Mouse (Mus musculus) limb, embryonic 13.5 days (tissue): ENCODE measurements around the gene Abracl. TPM values are rescaled to one million over a fixed set of nuclear protein-coding genes. Genes with fewer than 3 reads are reported as not detected.

Source experiments
- ATAC-seq: fragments of 200-750 bp; cut with Nextera tagmentation; 2 replicates; pipeline ENCODE4 v1.8.0; 2017; ENCODE audit warnings: low read depth, moderate number of reproducible peaks, moderate TSS enrichment; ENCODE audit not compliant: low FRiP score
- H3K27ac ChIP-seq: fragments of 300-500 bp; sonication (generic); 2 replicates; pipeline ENCODE4 v1.5.1; 2015; ENCODE audit warnings: inconsistent platforms, mild to moderate bottlenecking, moderate library complexity
- H3K27me3 ChIP-seq: fragments of 300-500 bp; sonication (generic); 2 replicates; pipeline ENCODE4 v1.6.1; 2015; ENCODE audit warnings: mild to moderate bottlenecking, inconsistent platforms
- H3K36me3 ChIP-seq: fragments of 300-500 bp; sonication (generic); 2 replicates; pipeline ENCODE4 v1.6.1; 2015; ENCODE audit warnings: inconsistent platforms, mild to moderate bottlenecking, moderate library complexity
- H3K4me1 ChIP-seq: fragments of 300-500 bp; sonication (generic); 2 replicates; pipeline ENCODE4 v1.6.1; 2015; ENCODE audit warnings: inconsistent platforms
- H3K4me2 ChIP-seq: fragments of 300-500 bp; sonication (generic); replicated peaks from 2 replicates; pipeline ENCODE4 v1.6.1; 2015; ENCODE audit warnings: inconsistent platforms, mild to moderate bottlenecking, moderate library complexity
- H3K4me3 ChIP-seq: fragments of 300-500 bp; sonication (generic); 2 replicates; pipeline ENCODE4 v1.5.1; 2015; ENCODE audit warnings: moderate library complexity, mild to moderate bottlenecking, inconsistent platforms
- H3K9ac ChIP-seq: fragments of 300-500 bp; sonication (generic); 2 replicates; pipeline ENCODE4 v1.6.1; 2015; ENCODE audit warnings: mild to moderate bottlenecking, inconsistent platforms
- H3K9me3 ChIP-seq: fragments of 300-500 bp; sonication (generic); 2 replicates; pipeline ENCODE4 v1.6.1; 2016; ENCODE audit warnings: inconsistent platforms
- WGBS: fragments of 180-500 bp; shearing (Covaris S2); methylation state at CpG from one replicate; pipeline ENCODE4 v1.1.7; 2015; 5-methylcytosine and 5-hydroxymethylcytosine counted together
- polyA plus RNA-seq: library from polyadenylated mRNA; unstranded; fragments of >200 nt; fragmentation: Nextera tagmentation; extraction: Ambion mirVana; gene quantifications from 2 replicates; pipeline ENCODE4 v1.2.1, GENCODE M21; 2015

Abracl gene
- polyA plus RNA-seq: 151 TPM in 2 replicates

DNA sequence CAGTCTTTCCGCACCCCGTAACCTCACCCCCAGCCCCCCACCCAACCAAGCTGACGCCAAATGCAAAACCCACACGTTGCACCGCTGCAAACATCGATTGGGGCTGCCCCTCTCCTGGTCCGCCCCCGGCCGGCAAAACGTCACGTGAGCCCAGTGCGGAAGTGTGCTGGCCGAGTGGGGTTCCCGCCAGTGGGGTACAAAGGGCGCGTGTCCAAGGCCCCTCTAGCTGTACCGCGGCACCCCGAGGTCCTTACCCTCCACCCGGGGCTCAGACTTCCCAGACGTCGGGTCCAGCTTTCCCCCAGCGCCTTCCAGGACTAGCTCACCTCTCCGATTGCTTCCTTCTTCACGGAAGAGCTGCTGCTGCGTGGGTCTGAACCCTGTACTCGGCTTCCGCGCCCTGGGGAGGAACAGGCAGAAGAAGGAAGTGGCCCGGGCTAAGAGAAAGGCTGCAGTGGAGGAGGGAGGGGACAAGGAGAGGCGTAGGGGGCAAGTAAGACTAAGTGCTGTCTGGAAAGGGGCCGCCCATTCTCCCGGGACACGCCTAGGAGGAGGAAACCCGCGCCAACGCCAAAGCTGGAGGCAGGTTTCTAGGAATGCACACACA lies at the start of gene Abracl:
TSS of gene Abracl (minus strand) at position 548 of the 607 bp plus-strand sequence.
- Histone ChIP-seq H3K9me3 (no peaks in the 10 kb centered on the region), H3K9ac (peak within 1 kb of the TSS; percentile 82), H3K4me3 (peak within 1 kb of the TSS; percentile 66), H3K36me3 (peaks cover 7% of the 10 kb centered on the region), H3K4me1 (peaks cover 14% of the 10 kb centered on the region), H3K27ac (peak within 1 kb of the TSS; percentile 95), H3K27me3 (no peaks in the 10 kb centered on the region), H3K4me2 (peak within 1 kb of the TSS; percentile 71)
- WGBS: under 1% methylated on average over 37 of the region's 37 CpGs
- peak; percentile 94 for ATAC-seq

DNA sequence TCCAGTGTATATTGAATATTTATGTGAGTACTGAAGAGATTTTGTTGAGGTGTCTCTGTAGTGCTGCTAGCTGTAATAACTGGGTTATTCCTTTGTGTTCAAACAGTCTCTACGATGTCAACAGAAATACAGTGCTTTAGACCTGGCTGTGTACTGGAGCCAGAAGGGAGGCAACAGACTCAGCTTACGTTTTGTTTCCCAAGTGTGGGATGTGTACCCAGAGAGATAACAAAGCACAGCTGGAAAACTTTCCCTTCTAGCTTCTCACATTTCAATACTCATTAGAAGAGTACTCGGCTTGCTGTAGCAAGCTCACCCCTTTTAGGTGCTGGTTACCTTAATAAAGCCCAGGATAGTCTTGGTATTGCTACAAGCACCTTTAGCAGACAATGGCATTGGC lies 49.8 kb upstream of the Abracl start:
- no peak overlapping the region for H3K4me3 ChIP-seq
- H3K36me3 ChIP-seq: peaks cover 6% of the 10 kb centered on the region; the same call in 1 of the 2 replicates
- ATAC-seq: no peak
- H3K9me3 ChIP-seq: no peaks in the 10 kb centered on the region
- WGBS: 69% methylated on average over 3 of the region's 3 CpGs
- H3K9ac ChIP-seq: no peak overlapping the region
- H3K27me3 ChIP-seq: no peaks in the 10 kb centered on the region
- peaks cover 17% of the 10 kb centered on the region for H3K4me1 ChIP-seq
- H3K4me2 ChIP-seq: no peak overlapping the region
- no peak overlapping the region for H3K27ac ChIP-seq

DNA sequence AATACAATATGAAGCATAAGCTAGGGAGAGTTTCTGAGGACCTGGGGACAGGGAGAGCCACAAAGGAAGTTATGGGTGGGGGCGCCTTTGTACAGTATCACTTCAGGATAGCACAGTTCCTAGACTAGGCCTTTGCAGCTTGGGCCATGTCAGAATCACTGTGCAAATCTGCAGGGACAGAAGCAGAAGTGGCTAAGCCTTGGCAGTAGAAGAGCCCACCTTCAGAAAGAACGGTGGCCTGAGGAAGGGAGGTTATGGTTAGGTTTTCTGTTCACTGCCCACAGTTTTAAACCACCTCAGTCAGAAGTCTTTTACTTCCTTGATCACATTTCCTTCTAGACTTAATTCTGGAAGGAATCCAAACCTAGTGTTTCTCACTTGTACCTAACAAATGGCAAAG lies 47.5 kb upstream of the Abracl start:
- H3K9ac ChIP-seq: no peak overlapping the region
- H3K27ac ChIP-seq: no peak overlapping the region; the same call in 1 of the 2 replicates
- H3K4me3 ChIP-seq: no peak overlapping the region
- no peak overlapping the region for H3K4me2 ChIP-seq
- H3K36me3 ChIP-seq: no peaks in the 10 kb centered on the region
- WGBS: 78% methylated on average over 2 of the region's 2 CpGs
- no peaks in the 10 kb centered on the region for H3K9me3 ChIP-seq
- no peak for ATAC-seq
- no peaks in the 10 kb centered on the region for H3K27me3 ChIP-seq
- H3K4me1 ChIP-seq: peaks cover 22% of the 10 kb centered on the region

DNA sequence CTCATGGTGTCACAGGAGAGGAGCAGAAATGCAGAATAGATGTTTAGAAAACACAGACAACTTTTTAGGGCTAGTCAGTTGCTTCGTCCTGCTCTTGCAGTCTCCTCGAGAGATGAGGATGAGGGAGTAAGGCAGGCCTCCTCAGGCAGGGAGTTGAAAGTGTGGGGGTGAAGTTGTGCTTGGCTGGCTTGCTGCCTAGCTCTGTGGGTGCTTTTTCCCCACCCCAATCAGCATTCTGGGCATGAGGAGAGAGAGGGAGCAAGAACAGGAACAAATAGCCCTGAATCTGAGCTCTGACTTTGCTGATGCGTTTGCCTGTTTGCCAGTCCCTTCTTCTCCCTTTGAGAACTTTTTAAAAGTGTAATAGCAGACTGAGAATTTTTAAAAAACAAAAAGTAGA lies 47.1 kb upstream of the Abracl start:
- H3K4me1 ChIP-seq: peaks cover 22% of the 10 kb centered on the region
- H3K4me2 ChIP-seq: no peak overlapping the region
- H3K36me3 ChIP-seq: no peaks in the 10 kb centered on the region
- no peak overlapping the region; the same call in 1 of the 2 replicates for H3K27ac ChIP-seq
- no peaks in the 10 kb centered on the region for H3K27me3 ChIP-seq
- 74% methylated on average over 3 of the region's 3 CpGs for WGBS
- no peaks in the 10 kb centered on the region for H3K9me3 ChIP-seq
- no peak overlapping the region for H3K4me3 ChIP-seq
- ATAC-seq: no peak
- no peak overlapping the region for H3K9ac ChIP-seq

DNA sequence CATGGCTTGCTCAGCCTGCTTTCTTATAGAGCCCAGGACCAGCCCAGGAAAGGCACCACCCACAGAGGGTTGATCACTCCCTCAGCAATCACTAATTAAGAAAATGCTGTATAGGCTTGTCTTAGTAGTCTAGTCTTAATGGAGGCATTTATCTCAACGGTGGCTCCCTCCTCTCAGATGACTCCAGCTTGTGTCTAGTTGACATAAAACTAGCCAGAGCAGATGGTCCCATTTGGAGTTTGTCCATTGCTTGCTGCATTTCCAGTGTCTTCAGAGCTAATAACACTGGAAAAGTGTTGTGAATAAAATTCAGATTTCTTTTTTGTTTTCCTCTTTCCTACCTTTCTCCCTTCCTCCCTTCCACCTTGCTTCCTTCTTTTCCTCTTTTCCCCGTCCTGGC lies 46.5 kb upstream of the Abracl start:
- H3K9ac ChIP-seq: no peak overlapping the region
- no peak for ATAC-seq
- 86% methylated on average over 2 of the region's 2 CpGs for WGBS

DNA sequence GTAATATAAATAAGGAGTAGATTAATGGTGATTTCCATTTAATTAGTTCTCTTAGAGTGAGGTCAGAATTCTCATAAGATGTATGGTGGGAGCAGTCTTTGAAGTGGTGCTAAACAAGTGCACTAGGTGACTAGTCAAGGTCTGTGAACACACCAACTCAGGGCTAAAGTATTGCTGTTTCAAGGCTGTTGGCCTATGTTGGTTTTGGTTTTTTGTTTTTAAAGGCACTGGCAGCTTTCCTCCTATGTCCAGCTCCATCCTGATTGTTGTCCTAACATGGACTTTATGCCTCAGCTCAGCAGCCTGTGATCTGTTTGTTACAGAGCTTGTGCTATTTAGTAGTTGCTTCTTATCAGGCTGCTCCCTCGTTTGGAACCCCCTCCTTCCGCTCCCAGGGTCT lies 45.8 kb upstream of the Abracl start:
- 84% methylated on average over 2 of the region's 2 CpGs for WGBS
- H3K9me3 ChIP-seq: no peaks in the 10 kb centered on the region
- H3K4me2 ChIP-seq: no peak overlapping the region
- no peak overlapping the region for H3K9ac ChIP-seq
- peaks cover 22% of the 10 kb centered on the region for H3K4me1 ChIP-seq
- H3K27me3 ChIP-seq: no peaks in the 10 kb centered on the region
- H3K27ac ChIP-seq: no peak overlapping the region
- no peak for ATAC-seq
- no peak overlapping the region for H3K4me3 ChIP-seq
- no peaks in the 10 kb centered on the region for H3K36me3 ChIP-seq

More for the DNA sequence above, 46.5 kb upstream of the Abracl start:
- Histone ChIP-seq H3K4me1 (peaks cover 22% of the 10 kb centered on the region), H3K36me3 (no peaks in the 10 kb centered on the region), H3K27ac (no peak overlapping the region), H3K9me3 (no peaks in the 10 kb centered on the region), H3K27me3 (no peaks in the 10 kb centered on the region), H3K4me3 (no peak overlapping the region), H3K4me2 (no peak overlapping the region)

DNA sequence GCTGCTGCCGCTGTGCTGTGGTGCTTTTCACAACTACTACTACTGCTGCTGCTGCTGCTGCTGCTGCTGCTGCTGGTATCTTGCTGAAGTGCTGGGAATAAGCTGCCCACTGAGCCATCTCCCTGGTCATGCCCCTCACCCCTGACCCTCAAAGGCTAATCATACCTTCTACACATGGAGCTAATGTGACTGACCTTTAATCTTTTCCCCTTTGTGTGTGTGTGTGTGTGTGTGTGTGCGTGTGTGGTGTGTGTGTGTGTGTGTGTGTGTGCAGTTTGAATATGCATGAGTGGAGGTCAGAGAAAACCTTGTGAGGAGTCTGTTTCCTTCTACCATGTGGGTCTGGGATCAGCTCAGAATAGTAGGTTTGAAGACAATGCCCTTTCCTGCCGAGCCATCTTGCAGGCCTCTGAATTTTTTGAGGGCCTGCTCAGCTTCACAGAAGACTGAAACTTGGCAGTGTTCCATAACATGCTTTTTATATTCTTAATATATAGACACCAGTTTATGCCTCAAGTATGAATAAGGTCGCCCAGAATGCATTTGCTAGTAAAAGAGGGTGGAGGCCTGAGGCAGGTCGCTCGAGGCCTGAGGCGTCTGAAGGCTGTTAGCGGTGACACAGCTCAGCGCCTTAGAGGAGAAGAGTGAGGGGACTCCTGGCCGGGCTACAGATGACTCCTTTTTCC lies 44.8 kb upstream of the Abracl start:
- WGBS: 50% methylated on average over 10 of the region's 10 CpGs
- peaks cover 22% of the 10 kb centered on the region for H3K4me1 ChIP-seq
- no peak overlapping the region for H3K4me3 ChIP-seq
- no peak overlapping the region for H3K4me2 ChIP-seq
- H3K27me3 ChIP-seq: no peaks in the 10 kb centered on the region
- H3K9ac ChIP-seq: no peak overlapping the region
- H3K36me3 ChIP-seq: no peaks in the 10 kb centered on the region
- H3K27ac ChIP-seq: peak overlapping the region; percentile 39; the same call in 1 of the 2 replicates
- no peaks in the 10 kb centered on the region for H3K9me3 ChIP-seq
- no peak for ATAC-seq

DNA sequence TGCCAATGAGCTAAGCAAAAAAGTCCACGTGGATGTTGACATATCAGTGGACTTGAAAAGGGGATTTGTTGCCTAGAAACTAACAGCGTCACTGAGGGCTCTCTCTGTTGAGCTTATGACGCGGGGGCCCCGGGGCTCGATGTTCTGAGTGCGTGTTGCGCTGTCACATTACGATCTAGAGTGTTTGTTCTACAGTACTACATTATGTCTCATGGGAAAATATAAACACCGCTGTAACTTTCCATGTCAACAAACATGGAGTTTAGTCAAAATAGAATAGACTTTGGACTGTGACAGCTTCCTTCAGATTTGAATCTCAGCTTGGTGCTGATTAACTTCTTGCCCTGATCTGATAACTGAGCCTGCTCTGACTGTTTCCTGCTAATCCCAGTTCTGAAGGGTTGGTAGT lies 42.9 kb upstream of the Abracl start:
- no peak overlapping the region for H3K27ac ChIP-seq
- no peaks in the 10 kb centered on the region for H3K27me3 ChIP-seq
- H3K9me3 ChIP-seq: no peaks in the 10 kb centered on the region
- no peaks in the 10 kb centered on the region for H3K36me3 ChIP-seq
- ATAC-seq: no peak
- no peak overlapping the region for H3K4me2 ChIP-seq
- H3K4me3 ChIP-seq: no peak overlapping the region
- no peak overlapping the region for H3K9ac ChIP-seq
- H3K4me1 ChIP-seq: peaks cover 22% of the 10 kb centered on the region
- 89% methylated on average over 10 of the region's 10 CpGs for WGBS

DNA sequence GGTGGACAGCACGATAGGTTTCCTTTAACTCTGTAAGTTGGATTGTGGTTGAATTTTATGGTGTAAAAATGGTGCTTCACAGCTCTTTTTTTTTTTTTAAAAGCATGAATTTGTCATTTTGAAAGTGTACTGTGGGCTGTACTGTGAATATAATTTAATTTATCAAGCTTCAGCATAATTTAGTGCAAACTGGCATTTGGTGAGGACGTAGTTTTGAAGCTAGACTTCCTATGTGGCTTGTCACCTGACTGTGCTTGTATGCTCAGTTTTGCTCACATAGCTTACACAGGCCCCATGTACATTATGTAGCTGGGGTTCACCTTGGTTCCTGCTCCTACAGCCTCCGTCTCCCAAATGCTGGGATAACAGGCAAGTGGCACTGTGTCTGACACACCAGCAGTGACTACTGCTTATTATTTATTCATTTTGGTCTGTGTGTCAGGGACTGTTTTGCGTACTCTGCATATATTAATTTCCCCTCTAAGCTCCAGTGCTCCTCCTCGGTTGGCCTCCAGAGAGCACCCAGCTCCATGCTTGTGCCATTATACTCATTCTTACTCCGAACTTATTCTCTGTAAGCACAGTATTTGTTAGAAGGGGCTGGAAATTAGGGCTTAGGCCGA lies 41.6 kb upstream of the Abracl start:
- peaks cover 11% of the 10 kb centered on the region for H3K4me1 ChIP-seq
- no peaks in the 10 kb centered on the region for H3K27me3 ChIP-seq

DNA sequence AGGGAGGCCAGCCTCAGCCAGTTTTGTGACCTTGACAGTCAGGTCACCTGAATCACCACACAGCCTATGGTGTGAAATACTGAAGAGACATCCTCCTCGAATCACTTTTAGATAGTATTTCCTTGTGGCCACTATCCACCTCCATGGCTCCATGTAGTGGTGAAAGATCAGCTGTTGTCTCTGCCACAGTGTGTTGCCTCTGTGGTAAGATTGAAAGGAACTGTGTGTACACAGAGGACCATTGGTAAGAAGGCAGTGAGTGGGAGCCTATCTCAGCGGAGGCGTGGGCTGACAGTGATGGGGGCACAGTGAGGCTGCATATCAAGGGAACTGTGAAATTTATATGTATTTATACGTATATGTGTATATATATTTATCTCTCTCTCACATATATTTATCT lies 38.4 kb upstream of the Abracl start:
- no peak for ATAC-seq
- no peak overlapping the region for H3K27ac ChIP-seq
- H3K4me3 ChIP-seq: no peak overlapping the region
- H3K9me3 ChIP-seq: no peaks in the 10 kb centered on the region
- no peak overlapping the region for H3K4me2 ChIP-seq
- H3K4me1 ChIP-seq: peaks cover 33% of the 10 kb centered on the region
- no peaks in the 10 kb centered on the region for H3K36me3 ChIP-seq
- no peak overlapping the region for H3K9ac ChIP-seq
- H3K27me3 ChIP-seq: no peaks in the 10 kb centered on the region
- WGBS: 94% methylated on average over 4 of the region's 4 CpGs

More for the DNA sequence above, 41.6 kb upstream of the Abracl start:
- H3K9ac ChIP-seq: no peak overlapping the region
- no peak overlapping the region for H3K4me2 ChIP-seq
- H3K27ac ChIP-seq: no peak overlapping the region
- 93% methylated on average over 7 of the region's 7 CpGs for WGBS
- no peak for ATAC-seq
- no peaks in the 10 kb centered on the region for H3K36me3 ChIP-seq
- H3K4me3 ChIP-seq: no peak overlapping the region
- H3K9me3 ChIP-seq: no peaks in the 10 kb centered on the region

DNA sequence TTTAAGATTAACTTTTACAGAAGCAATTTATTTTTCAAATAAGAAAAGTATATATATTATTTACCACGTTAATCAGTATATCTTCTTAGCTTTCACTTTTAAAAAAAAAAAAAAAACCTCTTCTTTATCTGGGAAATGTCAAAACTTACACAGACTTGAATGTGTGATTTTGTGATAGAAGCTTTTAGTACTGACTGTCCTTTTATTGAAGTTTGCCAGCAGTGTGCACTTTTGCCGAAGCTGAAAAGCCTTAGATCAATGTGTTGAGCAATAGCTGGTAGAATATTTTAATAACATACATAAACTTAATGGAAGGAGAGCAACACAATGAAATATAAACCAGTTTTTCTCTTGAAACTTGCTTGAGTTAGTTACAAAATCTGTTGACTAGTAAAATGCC lies 37.7 kb upstream of the Abracl start:
- H3K27ac ChIP-seq: no peak overlapping the region
- WGBS: 82% methylated on average over 2 of the region's 2 CpGs
- H3K4me1 ChIP-seq: peaks cover 33% of the 10 kb centered on the region
- H3K4me3 ChIP-seq: no peak overlapping the region
- H3K9ac ChIP-seq: no peak overlapping the region
- no peaks in the 10 kb centered on the region for H3K27me3 ChIP-seq
- ATAC-seq: no peak
- H3K4me2 ChIP-seq: no peak overlapping the region
- no peaks in the 10 kb centered on the region for H3K36me3 ChIP-seq
- no peaks in the 10 kb centered on the region for H3K9me3 ChIP-seq

DNA sequence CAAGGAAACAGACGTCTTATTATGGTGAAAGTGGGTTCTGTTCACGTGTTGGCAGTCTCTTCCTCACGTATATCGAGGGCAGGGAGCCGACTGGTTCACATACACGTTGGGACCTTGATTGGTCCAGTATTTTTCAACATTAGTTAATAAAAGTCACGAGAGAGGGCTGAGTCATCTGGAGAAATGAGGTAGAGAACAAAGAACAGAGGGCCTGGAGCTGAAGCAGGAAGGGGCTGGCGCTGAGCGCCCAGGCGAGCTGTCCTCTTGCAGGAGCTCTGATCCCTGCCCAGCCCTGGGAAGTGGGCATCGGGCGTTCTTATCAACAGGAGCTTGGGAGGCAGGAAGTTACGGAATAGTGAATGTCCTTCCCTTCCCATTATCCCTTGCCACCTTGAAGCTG lies 36.7 kb upstream of the Abracl start:
- H3K4me3 ChIP-seq: no peak overlapping the region
- no peaks in the 10 kb centered on the region for H3K36me3 ChIP-seq
- no peak for ATAC-seq
- H3K27ac ChIP-seq: no peak overlapping the region
- no peaks in the 10 kb centered on the region for H3K9me3 ChIP-seq
- H3K4me1 ChIP-seq: peaks cover 33% of the 10 kb centered on the region
- WGBS: 81% methylated on average over 13 of the region's 13 CpGs
- H3K9ac ChIP-seq: no peak overlapping the region
- H3K27me3 ChIP-seq: no peaks in the 10 kb centered on the region
- H3K4me2 ChIP-seq: no peak overlapping the region
